ENCODE assay signal across 8 mouse cellular contexts in genomic region chr5:34336097-34336774, GRCm38 (mm10). TPM values are rescaled to one million over a fixed set of nuclear protein-coding genes. Genes with fewer than 3 reads are reported as not detected.
DNase-seq lines count a peak whose midpoint lies in the region; ATAC-seq lines count a peak whose summit lies in the region.

Gene Rnf4, plus strand, starts transcription at chr5:34336289.

- H3K9me3 ChIP-seq in hindbrain, embryonic 16.5 days (ENCODE audit: control insufficient read depth, low read length), result no peaks in the 10 kb centered on the region

- ATAC-seq in hindbrain, embryonic 16.5 days, result peak; percentile 99

- peak within 1 kb of the TSS; percentile 97 for H3K4me2 ChIP-seq in hindbrain, embryonic 16.5 days (ENCODE audit: low read length)

- no peaks in the 10 kb centered on the region for H3K36me3 ChIP-seq in hindbrain, embryonic 16.5 days (ENCODE audit: control insufficient read depth, insufficient read depth, low read length)
- H3K36me3 ChIP-seq in macrophage (ENCODE audit: inconsistent target), result no peaks in the 10 kb centered on the region

- H3K79me2 ChIP-seq in macrophage (ENCODE audit: inconsistent target), result peaks cover 53% of the 10 kb centered on the region

- H3K4me3 ChIP-seq in hindbrain, embryonic 16.5 days (ENCODE audit: low read length), result peak within 1 kb of the TSS; percentile 88
- H3K4me3 ChIP-seq in macrophage (ENCODE audit: inconsistent target), result peak within 1 kb of the TSS; percentile 88

- H3K27me3 ChIP-seq in hindbrain, embryonic 16.5 days (replicated peaks; ENCODE audit: control insufficient read depth, insufficient read depth, low read length), result no peaks in the 10 kb centered on the region

- peaks cover 19% of the 10 kb centered on the region for H3K4me1 ChIP-seq in hindbrain, embryonic 16.5 days (ENCODE audit: control insufficient read depth, insufficient read depth, low read depth, low read length)

- peak within 1 kb of the TSS; percentile 95 for H3K27ac ChIP-seq in hindbrain, embryonic 16.5 days (ENCODE audit: low read depth, low read length)
- peak within 1 kb of the TSS; percentile 84 for H3K27ac ChIP-seq in macrophage

- H3K9ac ChIP-seq in hindbrain, embryonic 16.5 days (ENCODE audit: low read depth, low read length), result peak within 1 kb of the TSS; percentile 95

- WGBS in hindbrain, embryonic 16.5 days, result 1% methylated on average over 66 of the region's 67 CpGs
- under 1% methylated on average over 67 of the region's 67 CpGs for WGBS in macrophage (ENCODE audit: missing documents)

- DNase-seq in WW6 (ENCODE audit: low read depth, low spot score), result peak; percentile 92
- DNase-seq in cerebellum, postnatal 4 days (ENCODE audit: low spot score in 2 of 2), result peak; percentile 91 to 97
- peak; percentile 99 for DNase-seq in gastrocnemius, adult 18-20 months (ENCODE audit: low spot score)
- DNase-seq in left cerebral cortex, adult 18-20 months (ENCODE audit: low spot score in 2 of 2), result peak; percentile 97 to 98
- DNase-seq in right cerebral cortex, adult 18-20 months, result peak; percentile 99
- peak; percentile 88 for DNase-seq in urinary bladder, postnatal 10 days (ENCODE audit: low spot score)

RNA-seq across cellular contexts. Expression of gene Rnf4, which starts in this region (rescaled TPM):
- total RNA-seq in gastrocnemius, adult 18-20 months (2021), result 10 to 100 TPM; 18.1 to 18.6 TPM
- 132 and 139 TPM in 2 replicates for polyA plus RNA-seq in hindbrain, embryonic 16.5 days (2015; fragmentation: Nextera tagmentation; extraction: Ambion mirVana)
- 10 to 100 TPM; 88.0 to 89.5 TPM for total RNA-seq in left cerebral cortex, adult 18-20 months (2021)
- total RNA-seq in macrophage (2018; cell fraction: chromatin; rRNA removed), result 100 to 1,000 TPM; 104 to 217 (median 170) TPM
- total RNA-seq in macrophage (2018; cell fraction: cytosol; rRNA removed), result 100 to 1,000 TPM in 14 of 26 experiments, 10 to 100 TPM in 12; 75.5 to 132 (median 104) TPM
- total RNA-seq in macrophage (2018; cell fraction: nucleus; rRNA removed), result 100 to 1,000 TPM in 22 of 26 experiments, 10 to 100 TPM in 4; 75.2 to 202 (median 143) TPM
- polyA plus RNA-seq in macrophage (2018), result 52.5 to 83.1 TPM (median 60.3 TPM) in 3 replicates

Comparison
In these comparisons a context has a peak if more than half of its experiments do, and no peak if none do; other contexts are left out.
1. Peak in every context shown above with its lines: DNase-seq, ATAC-seq, H3K4me3 ChIP-seq and H3K27ac ChIP-seq.
2. RNA of gene Rnf4 (total RNA-seq): 88.0 to 89.5 TPM in left cerebral cortex, adult 18-20 months; 18.1 to 18.6 TPM in gastrocnemius, adult 18-20 months; every median in the first group is over 4 times any median in the second.